Mouse (Mus musculus): Measurements from ENCODE around the gene Cstb. TPM values are rescaled to one million over a fixed set of nuclear protein-coding genes. Genes with fewer than 3 reads are reported as not detected.

Gene Cstb
- total RNA-seq, 2 experiments from 2014 or later, result 29.9 to 34.9 TPM

DNA sequence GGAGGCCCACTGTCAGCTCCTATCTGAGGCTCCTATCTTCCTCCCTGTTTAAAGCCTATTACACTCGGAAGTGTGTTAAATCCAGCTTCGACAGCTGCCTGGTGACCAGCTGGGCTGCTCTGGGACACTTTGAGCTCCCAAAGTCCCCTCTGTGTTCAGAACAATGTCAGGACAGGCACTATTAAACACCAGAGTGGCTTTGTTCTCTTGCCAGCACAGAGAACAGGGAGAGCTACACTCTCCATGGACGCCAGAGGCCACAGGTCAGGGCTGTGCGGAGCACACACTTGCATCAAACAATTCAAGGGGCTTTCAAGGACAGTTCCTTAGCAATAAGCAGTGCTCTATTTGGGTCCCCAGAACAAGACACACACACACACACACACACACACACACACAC, 27.2 kb downstream of the Cstb start:
- no peak for DNase-seq (ENCODE audit: low spot score in 2 of 2)
- no peak for TF ChIP-seq CTCF (conservative IDR thresholded peaks at IDR 0.05)
- Histone ChIP-seq H3K27ac (peak overlapping the region; percentile 77; the same call in 1 of the 2 replicates), H3K4me3 (no peak overlapping the region)

DNA sequence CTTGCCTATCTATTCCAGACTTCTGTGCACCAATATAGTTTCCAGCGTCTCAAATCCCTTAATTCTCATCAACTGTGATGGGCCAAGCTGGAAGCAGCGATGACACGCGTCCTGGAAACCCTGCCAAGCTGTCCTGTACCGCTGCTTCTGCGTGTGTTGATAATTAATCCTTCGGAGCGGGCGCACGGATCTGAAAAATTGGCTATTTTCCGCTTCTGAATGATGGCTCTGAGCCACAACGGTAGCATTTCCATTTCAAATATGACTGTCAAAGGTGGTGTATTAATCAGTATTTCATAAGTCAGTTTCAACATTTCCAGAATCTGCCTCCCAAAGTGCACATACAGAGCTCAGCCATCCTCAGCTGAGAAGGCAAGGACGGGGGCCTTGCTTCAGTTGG, 31.2 kb downstream of the Cstb start:
- DNase-seq (ENCODE audit: low spot score in 2 of 2), result peak; percentile 35 to 51
- Histone ChIP-seq H3K4me3 (peak overlapping the region; percentile 9; the same call in 1 of the 2 replicates), H3K27ac (peak overlapping the region; percentile 84)
- no peak for TF ChIP-seq CTCF (conservative IDR thresholded peaks at IDR 0.05)

DNA sequence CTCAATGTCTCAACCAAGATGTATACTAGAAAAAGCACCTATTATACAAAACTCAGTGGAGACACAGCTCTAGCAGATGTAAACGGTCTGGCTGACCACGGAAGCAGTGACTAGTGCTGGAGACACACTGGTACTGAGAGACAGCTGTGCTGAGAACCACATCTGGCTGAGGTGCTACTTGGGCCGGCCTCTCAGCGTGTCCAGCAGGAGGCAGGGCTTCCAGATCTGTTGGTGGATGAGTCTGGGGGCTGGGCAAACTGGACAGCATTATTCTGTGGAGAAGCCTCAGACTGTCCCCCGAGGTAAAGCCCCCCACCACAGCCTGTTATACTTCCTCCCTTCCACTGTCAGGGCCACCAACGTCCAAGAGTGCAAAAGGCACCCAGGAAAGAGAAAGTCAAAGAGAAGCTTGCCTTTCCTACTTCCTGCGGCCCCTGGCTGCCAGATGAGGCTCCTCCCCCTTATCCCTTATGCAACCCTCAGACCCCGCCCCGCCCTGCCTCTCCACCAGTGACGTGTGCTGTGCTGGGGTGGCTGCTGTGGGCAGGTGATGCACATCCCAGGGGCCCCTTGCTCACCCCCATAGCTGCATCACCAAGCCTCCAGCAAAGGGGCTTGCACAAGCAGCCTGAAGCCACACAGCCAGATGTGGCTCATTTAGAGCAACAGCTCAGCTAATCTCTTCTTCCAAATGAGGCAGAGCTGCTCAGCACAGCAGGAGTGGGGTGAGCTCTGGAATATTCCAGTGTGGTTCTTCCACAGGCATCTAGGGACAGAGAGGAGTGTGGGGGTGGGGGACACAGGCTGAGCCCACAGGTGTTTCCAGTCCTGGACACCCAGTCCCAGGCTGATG, 32.3 kb downstream of the Cstb start:
- no peak overlapping the region for H3K4me3 ChIP-seq
- peak overlapping the region; percentile 84 for H3K27ac ChIP-seq
- no peak for TF ChIP-seq CTCF (conservative IDR thresholded peaks at IDR 0.05)
- DNase-seq (ENCODE audit: low spot score in 2 of 2), result peak in 1 of 2 experiments; percentile 39

DNA sequence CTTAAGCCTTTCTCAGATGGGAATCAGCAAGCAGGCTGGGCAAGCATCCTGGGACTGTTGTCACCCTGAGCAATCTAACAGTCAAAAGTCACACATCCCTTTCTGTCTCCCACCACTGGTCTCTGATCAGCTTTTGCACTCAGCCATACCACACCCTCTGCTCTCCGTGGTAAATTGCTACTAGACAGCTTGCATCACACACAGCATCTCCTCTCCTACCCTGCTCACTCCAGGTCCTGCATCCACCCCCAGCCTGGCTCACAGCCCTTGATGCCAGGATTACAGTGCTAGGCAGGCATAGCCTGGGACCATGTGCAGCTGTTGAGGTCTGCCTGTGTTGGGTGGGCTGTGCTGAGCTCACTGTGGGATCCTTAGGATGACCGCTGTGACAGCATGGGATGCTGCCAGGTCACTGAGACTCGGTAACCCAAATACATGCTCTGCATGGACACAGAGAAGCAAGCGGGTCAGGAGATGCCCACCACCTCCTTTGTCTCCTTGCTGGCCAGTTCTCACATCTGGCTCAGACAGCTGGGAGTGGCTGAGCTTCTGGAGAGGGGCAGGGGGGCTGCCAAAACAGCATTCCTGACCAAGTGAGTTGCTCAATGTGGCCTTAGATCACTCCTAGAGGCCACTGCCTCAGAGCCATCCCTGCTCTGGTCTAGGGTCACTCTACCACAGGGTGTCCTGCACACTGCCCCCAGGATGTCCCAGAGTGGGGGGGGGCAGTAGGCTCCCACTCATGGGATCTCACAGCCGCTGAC, 33.1 kb downstream of the Cstb start:
- no peak for DNase-seq (ENCODE audit: low spot score in 2 of 2)
- Histone ChIP-seq H3K4me3 (no peak overlapping the region), H3K27ac (peak overlapping the region; percentile 84)
- no peak for TF ChIP-seq CTCF (conservative IDR thresholded peaks at IDR 0.05)

DNA sequence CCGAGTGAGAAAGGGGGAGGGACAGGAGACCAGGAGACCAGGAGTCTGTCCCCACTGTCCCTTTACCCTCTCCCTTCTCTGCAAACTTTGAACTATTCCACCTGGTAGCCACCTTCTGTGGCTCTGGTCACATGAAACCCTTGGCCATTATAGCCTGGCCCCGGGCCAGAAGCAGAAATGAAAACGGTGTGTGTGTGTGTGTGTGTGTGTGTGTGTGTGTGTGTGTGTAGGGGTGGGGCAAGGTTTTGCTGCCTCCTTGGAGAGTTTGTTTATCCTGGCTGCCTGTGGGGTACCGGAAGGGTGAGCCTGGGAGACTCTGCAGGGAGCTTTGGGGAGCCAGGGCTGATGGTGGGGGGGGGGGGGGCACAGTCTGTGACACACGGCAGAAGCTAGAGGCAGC, 35.0 kb downstream of the Cstb start:
- DNase-seq (ENCODE audit: low spot score in 2 of 2), result no peak
- no peak overlapping the region for H3K4me3 ChIP-seq
- H3K27ac ChIP-seq, result peak overlapping the region; percentile 84
- no peak for TF ChIP-seq CTCF (conservative IDR thresholded peaks at IDR 0.05)

DNA sequence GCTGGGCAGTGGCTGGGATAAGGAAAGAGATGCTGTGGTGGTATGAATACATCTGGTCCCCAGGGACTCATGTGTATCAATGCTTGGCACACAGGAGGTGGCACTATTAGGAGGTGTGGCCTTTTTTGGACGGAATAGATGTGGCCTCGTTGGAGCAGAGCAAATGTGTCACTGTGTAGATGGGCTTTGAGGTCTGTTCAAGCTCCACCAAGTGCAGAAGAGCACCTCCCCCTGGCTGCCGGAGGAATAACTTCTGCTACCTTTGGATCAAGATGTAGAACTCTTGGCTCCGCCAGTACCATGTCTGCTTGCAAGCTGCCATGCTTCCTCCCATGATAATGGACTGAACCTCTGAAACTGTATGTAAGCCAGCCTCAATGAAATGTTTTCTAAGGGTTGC, 36.3 kb downstream of the Cstb start:
- Histone ChIP-seq H3K4me3 (no peak overlapping the region), H3K27ac (peak overlapping the region; percentile 73; the same call in 1 of the 2 replicates)
- no peak for DNase-seq (ENCODE audit: low spot score in 2 of 2)
- peak; percentile 69 for TF ChIP-seq CTCF (conservative IDR thresholded peaks at IDR 0.05)

DNA sequence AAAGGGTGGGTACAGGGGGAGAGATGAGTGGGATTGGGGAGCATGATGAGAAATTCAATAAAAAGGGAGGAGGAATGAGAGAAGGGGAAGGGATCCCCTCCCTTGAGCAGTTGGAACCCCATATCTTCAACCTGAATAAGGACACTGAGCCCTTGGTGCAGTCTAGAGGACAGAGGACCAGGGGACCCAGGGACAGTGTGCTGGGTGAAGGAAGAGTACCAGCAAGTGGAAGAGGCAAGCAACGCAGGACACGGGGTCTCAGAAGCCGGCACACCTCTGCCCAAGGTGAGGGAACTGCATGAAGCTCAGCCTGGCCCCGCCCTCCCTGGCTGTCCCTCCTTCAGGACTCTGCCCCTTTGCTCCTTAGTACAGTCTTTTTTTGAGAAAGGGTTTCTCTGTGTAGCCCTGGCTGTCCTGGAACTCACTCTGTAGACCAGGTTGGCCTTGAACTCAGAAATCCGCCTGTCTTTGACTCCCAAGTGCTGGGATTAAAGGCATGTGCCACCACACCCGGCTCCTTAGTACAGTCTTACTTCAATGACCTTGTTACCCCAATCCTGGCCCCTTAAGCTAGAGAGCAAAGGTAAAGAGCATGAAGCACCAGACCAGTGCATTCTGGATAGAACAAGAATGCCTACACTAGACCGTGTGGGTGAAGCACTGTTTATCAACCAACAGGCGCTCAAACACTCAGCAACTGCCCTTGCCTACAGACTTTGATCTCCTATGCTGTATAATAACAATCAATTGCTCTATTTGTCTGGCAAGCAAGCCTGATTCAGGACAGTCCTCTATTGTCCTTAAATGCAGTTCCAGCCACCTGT, 37.7 kb downstream of the Cstb start:
- Histone ChIP-seq H3K4me3 (peak overlapping the region; percentile 98), H3K27ac (peak overlapping the region; percentile 96)
- TF ChIP-seq CTCF (conservative IDR thresholded peaks at IDR 0.05), result no peak
- DNase-seq (ENCODE audit: low spot score in 2 of 2), result no peak

DNA sequence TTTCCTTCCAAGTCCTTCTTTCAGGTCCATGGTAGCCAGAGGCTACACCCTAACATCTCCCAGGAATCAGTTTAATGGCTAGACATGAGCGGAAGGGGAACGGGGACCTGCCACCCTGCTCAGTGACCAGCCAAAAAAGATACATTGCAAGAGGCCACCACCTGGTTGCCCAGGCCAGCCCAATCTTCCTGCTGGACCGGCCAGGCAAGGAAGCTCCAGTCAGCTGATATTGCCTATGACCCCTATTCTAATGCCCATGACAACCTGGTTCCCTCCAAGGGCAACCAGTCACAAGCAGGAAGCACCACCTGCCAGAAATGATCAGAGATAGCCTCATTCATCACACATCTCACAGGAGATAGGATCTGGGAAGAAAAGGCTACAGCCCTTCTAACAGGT, 38.3 kb downstream of the Cstb start:
- H3K4me3 ChIP-seq, result peak overlapping the region; percentile 98
- peak overlapping the region; percentile 96 for H3K27ac ChIP-seq
- no peak for DNase-seq (ENCODE audit: low spot score in 2 of 2)
- no peak for TF ChIP-seq CTCF (conservative IDR thresholded peaks at IDR 0.05)

DNA sequence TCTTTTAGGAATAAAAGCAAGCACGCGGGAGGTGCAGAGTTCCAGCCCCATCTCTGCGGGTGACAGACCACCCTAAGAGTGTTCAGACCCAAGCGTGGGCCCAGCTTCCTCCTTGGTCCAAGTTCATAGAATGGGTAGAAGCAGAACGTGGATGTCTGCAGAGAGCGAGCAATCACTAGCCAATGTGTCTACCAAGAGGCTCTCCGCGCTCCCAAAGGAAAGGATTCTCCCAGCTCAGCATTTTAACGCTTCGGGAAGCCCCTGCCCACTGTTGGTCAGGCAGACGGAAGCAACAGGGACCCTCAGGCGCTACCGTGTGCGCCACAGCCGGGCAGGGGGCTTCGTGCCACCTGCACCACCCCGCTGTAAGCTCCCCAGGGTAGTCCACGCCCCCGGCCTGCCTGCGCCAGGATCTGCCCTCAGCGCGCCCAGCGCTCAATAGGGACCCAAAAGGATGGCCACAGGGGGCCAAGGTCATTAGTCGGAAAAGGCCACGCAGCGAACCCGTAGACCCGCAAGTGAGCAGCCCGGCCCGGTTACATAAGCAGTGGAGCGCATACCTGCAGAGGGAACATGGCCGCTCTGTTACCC, 38.8 kb downstream of the Cstb start:
- H3K27ac ChIP-seq, result peak overlapping the region; percentile 96
- peak overlapping the region; percentile 98 for H3K4me3 ChIP-seq
- no peak for TF ChIP-seq CTCF (conservative IDR thresholded peaks at IDR 0.05)
- DNase-seq (ENCODE audit: low spot score in 2 of 2), result no peak

DNA sequence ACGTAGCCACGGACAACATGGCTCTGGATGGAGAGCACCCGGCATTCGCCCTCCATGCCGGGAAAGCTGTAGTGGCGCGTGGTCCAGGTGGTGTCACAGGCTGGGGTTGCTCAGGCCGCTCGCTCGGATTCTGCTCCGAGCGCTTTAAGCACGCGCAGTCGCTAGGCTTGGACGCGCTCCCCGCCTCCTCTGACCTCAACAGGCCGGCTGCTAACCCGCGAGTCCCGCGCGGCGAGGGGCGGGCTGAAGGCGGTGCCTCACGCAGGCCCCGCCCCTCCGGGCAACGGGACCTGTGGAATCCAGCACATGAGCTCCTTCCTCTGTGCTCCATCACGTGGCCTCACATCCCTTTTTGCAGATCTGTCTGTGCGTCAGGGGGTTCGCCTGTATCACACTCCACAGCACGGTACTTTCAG, 39.3 kb downstream of the Cstb start, which contains the start of gene Pdxk:
Gene Pdxk (minus strand): TSS at position 184 of the 416 bp plus-strand sequence.
- peak; percentile 94 to 95 for DNase-seq (ENCODE audit: low spot score in 2 of 2)
- Histone ChIP-seq H3K4me3 (peak within 1 kb of the TSS; percentile 98), H3K27ac (peak within 1 kb of the TSS; percentile 96)
- no peak for TF ChIP-seq CTCF (conservative IDR thresholded peaks at IDR 0.05)

DNA sequence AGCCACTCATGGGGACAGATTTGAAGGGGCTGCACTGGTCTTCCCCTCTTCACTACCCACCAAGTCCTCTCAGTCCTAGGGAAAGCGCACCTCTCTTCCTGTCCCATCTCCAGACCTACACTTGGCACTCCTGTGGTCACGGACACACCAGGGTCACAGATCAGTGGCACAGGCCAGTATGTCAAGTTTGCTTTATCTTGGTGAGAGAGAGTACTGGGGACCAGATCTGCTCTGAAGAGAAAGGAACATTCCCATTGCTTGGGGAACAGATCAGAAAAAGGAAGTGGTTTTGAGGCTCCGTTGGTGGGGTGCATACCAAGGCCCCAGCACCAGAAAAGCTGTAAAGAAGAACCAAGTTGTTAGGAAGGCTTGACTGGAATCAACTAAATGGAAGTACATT, 40.0 kb downstream of the Cstb start:
- TF ChIP-seq CTCF (conservative IDR thresholded peaks at IDR 0.05), result no peak
- H3K4me3 ChIP-seq, result peak overlapping the region; percentile 98; the same call in 1 of the 2 replicates
- no peak for DNase-seq (ENCODE audit: low spot score in 2 of 2)
- peak overlapping the region; percentile 96 for H3K27ac ChIP-seq

DNA sequence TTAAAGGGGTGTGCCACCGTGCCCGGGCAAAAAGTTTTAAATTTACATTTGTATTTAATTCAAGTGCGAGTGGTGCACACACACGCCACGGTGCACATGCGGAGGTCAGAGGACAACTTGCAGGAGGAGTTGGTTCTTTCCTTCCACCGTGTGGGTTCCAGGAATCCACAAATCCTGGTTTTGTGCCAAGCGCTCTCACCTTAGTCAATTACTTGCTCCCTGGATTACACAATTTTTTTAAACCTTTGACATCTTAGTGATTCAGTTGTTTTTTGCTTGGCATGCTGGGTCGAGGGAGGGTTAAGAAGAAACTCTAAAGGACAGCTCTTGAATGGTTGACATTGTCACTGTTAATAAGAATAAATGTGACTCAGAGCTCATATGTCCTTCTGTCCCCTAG, 41.2 kb downstream of the Cstb start:
- no peak overlapping the region for H3K27ac ChIP-seq
- no peak for DNase-seq (ENCODE audit: low spot score in 2 of 2)
- no peak for TF ChIP-seq CTCF (conservative IDR thresholded peaks at IDR 0.05)
- no peak overlapping the region for H3K4me3 ChIP-seq
